Mouse (Mus musculus): Measurements from ENCODE around the gene Efcab11. TPM values are rescaled to one million over a fixed set of nuclear protein-coding genes. Genes with fewer than 3 reads are reported as not detected.
A peak's percentile ranks its signal among the peaks of the same experiment; 100 is the strongest.
"Not testable (repeated sequence)": the region's sequence is repeated elsewhere in the genome, so short reads cannot be mapped to it uniquely, and the experiment has no call there.

The Efcab11 gene
- total RNA-seq, 2 experiments from 2014 or later: 0.67 to 1.5 TPM

DNA sequence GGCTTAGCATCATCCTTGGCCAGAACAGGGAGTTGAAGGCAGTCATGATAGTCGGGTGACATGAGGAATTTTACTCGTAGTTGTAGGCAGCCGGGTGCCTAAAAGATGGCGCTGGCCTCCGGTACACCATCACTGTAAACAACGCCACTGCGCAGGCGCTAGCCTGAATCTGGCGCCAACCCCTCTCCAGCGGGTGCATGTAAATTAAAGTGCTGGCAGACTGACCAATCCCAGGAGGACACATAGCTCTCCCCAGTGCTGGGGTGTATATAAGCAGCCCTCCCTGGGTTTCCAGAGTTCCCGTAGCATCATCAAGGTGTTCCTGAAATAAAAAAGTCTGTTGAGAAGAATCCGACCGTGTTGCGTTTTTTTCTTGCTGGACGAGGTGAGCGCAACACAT, 66.2 kb downstream of the Efcab11 start:
- DNase-seq (ENCODE audit: low spot score in 2 of 2): not testable (repeated sequence)

DNA sequence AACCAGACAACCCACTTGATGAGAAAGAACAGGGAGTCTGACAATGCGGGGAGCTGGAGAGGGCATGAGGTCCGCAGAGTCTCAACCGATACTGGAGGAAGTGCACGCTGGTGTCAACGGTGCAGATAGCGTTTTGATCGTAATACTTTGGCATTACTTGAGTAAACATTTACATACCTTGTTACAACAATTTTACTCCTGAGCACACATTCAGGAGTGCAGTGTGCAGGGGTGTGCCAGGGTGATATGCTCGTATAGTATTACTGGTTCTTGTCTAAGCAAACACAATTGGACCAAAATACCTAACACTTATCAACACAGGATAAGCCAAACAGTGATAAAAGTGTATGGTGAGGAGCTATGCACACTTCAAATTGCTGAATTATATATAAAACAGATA, 69.0 kb downstream of the Efcab11 start:
- DNase-seq (ENCODE audit: low spot score in 2 of 2): no peak

DNA sequence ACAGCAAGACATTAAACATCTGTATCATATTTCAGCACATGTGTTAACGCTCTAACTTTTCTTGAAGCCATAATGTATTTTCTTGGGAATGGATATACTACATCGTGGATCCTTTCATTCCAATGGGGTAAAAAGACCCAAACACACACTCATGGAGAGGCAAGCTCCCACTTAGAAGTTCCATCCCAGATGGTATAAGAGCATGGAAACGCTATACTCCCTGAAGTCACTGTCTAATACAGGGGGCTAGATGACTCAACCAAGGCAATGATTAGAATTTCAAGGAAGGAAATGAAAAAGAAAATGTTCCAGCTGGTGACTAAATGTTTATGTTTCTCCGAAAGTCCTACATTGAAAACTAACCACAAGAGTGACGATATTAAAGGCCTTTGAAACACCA, 76.3 kb downstream of the Efcab11 start:
- no peak for DNase-seq (ENCODE audit: low spot score in 2 of 2)

GRCm38 (mm10) chr12:99806741-99807140, 77.5 kb downstream of the Efcab11 start:
- not testable (repeated sequence) for DNase-seq (ENCODE audit: low spot score in 2 of 2)

- no peak for DNase-seq (ENCODE audit: low spot score in 2 of 2)
Observed at GRCm38 (mm10) chr12:99795921-99796320, 88.3 kb downstream of the Efcab11 start.

GRCm38 (mm10) chr12:99794792-99795620, 89.2 kb downstream of the Efcab11 start:
- DNase-seq (ENCODE audit: low spot score in 2 of 2): no peak

- no peak for DNase-seq (ENCODE audit: low spot score in 2 of 2)
Observed at GRCm38 (mm10) chr12:99794158-99794515, 90.1 kb downstream of the Efcab11 start.

DNA sequence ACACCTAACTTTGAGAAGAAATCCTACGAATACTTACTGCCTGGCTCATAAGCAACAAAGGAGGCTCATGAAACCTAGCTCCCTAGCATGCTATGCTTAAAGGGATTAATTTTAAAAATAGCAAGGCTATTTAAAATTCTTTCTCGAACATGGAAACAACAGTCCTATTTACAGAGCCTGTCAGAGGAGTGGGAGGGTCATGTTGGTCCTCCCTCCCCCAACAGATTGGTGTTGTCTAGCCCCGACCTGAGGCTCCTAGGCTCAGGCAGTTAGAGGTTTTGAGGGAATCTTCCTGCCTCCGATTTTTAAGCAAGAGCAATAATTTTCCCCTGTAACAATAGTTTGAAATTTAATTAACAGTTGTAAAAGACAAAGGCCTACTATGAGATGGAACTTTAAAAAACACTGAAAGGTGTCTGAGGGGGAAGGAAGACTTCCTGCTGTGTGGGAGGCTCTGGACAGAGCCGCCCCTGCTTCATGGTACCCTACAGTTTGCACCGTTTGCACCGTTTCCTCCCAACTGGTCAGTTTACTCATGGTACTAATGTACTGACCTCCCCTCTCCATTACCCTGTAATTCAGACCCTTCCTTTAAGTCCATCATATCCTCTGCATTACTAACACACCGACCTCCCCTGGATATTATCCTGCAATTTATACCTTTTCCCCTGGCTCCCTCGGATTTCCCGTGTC, 90.6 kb downstream of the Efcab11 start:
- no peak for DNase-seq (ENCODE audit: low spot score in 2 of 2)

DNA sequence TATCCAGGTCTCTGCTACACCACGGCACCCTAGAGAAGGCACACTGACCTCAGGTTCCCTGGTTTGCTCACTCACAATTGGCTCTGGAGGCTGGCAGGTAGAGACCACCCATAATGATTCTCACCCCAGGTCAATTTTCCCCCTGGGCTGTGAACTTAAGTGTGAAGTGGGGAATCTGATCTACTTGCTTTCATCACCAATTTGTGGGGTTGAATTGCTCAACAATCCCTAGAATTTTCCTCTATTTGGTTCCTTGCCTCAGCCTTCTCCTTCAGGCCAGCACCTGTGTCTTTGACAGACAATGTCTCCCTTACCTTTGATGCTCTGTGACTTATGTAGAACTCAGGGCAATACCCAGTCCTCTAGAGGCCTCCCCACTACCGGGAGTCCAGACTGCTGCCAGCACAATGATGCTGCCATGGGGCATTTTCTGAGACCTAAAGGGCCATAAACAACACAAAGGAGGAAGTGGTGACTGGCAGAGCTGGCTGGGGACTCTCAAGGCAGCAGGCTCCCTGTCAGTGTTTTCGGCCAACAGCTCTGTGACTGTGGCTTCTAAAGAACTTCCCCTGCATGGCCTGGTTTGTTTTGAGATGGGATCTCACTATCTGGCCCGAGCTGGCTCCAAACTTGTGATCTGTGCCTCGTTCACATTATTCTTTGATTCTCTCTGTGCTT, 94.8 kb downstream of the Efcab11 start:
- DNase-seq (ENCODE audit: low spot score in 2 of 2): peak in 1 of 2 experiments; percentile 12

GRCm38 (mm10) chr12:99781774-99782173, 102.5 kb downstream of the Efcab11 start:
- no peak for DNase-seq (ENCODE audit: low spot score in 2 of 2)

- no peak for DNase-seq (ENCODE audit: low spot score in 2 of 2)
Observed at GRCm38 (mm10) chr12:99780396-99780795, 103.8 kb downstream of the Efcab11 start.

- DNase-seq (ENCODE audit: low spot score in 2 of 2): no peak
Observed at GRCm38 (mm10) chr12:99779908-99780307, 104.3 kb downstream of the Efcab11 start.

- no peak for DNase-seq (ENCODE audit: low spot score in 2 of 2)
Observed at GRCm38 (mm10) chr12:99776497-99777139, 107.6 kb downstream of the Efcab11 start.

DNA sequence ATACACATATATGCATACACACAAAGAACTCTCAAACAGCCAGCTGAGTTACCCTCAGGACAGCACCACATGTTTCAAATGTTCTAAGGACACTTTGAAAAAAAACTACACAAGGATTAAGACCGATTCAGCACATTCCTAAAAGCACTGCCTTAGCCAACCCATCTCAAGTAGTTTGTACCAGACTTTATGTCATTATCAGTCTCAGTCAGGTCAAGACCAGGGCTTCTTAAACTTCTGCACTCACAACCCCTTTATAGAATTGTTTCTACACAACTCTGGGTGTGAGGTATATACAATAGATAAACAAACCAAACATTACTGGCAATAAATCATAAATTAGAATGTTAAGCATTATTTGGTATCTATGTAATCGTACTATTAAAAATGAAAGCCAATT, 109.4 kb downstream of the Efcab11 start:
- DNase-seq (ENCODE audit: low spot score in 2 of 2): no peak

GRCm38 (mm10) chr12:99773636-99774193, 110.5 kb downstream of the Efcab11 start:
- no peak for DNase-seq (ENCODE audit: low spot score in 2 of 2)

- DNase-seq (ENCODE audit: low spot score in 2 of 2): no peak
Observed at GRCm38 (mm10) chr12:99771018-99771417, 113.2 kb downstream of the Efcab11 start.

- DNase-seq (ENCODE audit: low spot score in 2 of 2): no peak
Observed at GRCm38 (mm10) chr12:99769626-99770025, 114.6 kb downstream of the Efcab11 start.

- DNase-seq (ENCODE audit: low spot score in 2 of 2): no peak
Observed at GRCm38 (mm10) chr12:99767691-99768090, 116.5 kb downstream of the Efcab11 start.

GRCm38 (mm10) chr12:99765979-99766378, 118.3 kb downstream of the Efcab11 start:
- no peak for DNase-seq (ENCODE audit: low spot score in 2 of 2)

GRCm38 (mm10) chr12:99764053-99764452, 120.2 kb downstream of the Efcab11 start:
- no peak for DNase-seq (ENCODE audit: low spot score in 2 of 2)
